Mouse (Mus musculus): Measurements from ENCODE around the gene Snx4. TPM values are rescaled to one million over a fixed set of nuclear protein-coding genes. Genes with fewer than 3 reads are reported as not detected.
A peak's percentile ranks its signal among the peaks of the same experiment; 100 is the strongest.

Gene Snx4
- polyA plus RNA-seq, 2 experiments from 2014 or later, result 109 to 115 TPM

GRCm38 (mm10) chr16:33271824-33272223 lies 20.6 kb downstream of the Snx4 start:
- no peak for ATAC-seq

GRCm38 (mm10) chr16:33283079-33283478 lies 31.8 kb downstream of the Snx4 start:
- no peak for ATAC-seq

- ATAC-seq, result no peak
These were observed 37.3 kb downstream of the Snx4 start for GRCm38 (mm10) chr16:33288536-33288935.

GRCm38 (mm10) chr16:33289981-33290380 lies 38.7 kb downstream of the Snx4 start:
- ATAC-seq, result no peak

GRCm38 (mm10) chr16:33292241-33292640 lies 41.0 kb downstream of the Snx4 start:
- ATAC-seq, result no peak

- no peak for ATAC-seq
These were observed 43.4 kb downstream of the Snx4 start for GRCm38 (mm10) chr16:33294681-33295080.

GRCm38 (mm10) chr16:33295321-33295720 lies 44.1 kb downstream of the Snx4 start:
- ATAC-seq, result no peak

GRCm38 (mm10) chr16:33297493-33297892 lies 46.3 kb downstream of the Snx4 start:
- ATAC-seq, result no peak

GRCm38 (mm10) chr16:33306633-33307070 lies 55.4 kb downstream of the Snx4 start:
- ATAC-seq, result peak; percentile 76

- ATAC-seq, result no peak
These were observed 56.5 kb downstream of the Snx4 start for GRCm38 (mm10) chr16:33307761-33308160.

GRCm38 (mm10) chr16:33309066-33309465 lies 57.8 kb downstream of the Snx4 start:
- ATAC-seq, result no peak

GRCm38 (mm10) chr16:33315611-33316010 lies 64.4 kb downstream of the Snx4 start:
- ATAC-seq, result no peak

GRCm38 (mm10) chr16:33317646-33318045 lies 66.4 kb downstream of the Snx4 start:
- ATAC-seq, result no peak

GRCm38 (mm10) chr16:33318059-33318458 lies 66.8 kb downstream of the Snx4 start:
- ATAC-seq, result no peak

GRCm38 (mm10) chr16:33325704-33326455 lies 74.6 kb downstream of the Snx4 start:
- no peak for ATAC-seq

- no peak for ATAC-seq
These were observed 75.3 kb downstream of the Snx4 start for GRCm38 (mm10) chr16:33326589-33326988.

- ATAC-seq, result no peak
These were observed 75.9 kb downstream of the Snx4 start for GRCm38 (mm10) chr16:33327101-33327500.

- no peak for ATAC-seq
These were observed 81.8 kb downstream of the Snx4 start for GRCm38 (mm10) chr16:33333015-33333414.

GRCm38 (mm10) chr16:33337177-33337576 lies 85.9 kb downstream of the Snx4 start:
- ATAC-seq, result peak; percentile 89

GRCm38 (mm10) chr16:33337681-33338080 lies 86.4 kb downstream of the Snx4 start:
- ATAC-seq, result peak; percentile 49

- no peak for ATAC-seq
These were observed 87.2 kb downstream of the Snx4 start for GRCm38 (mm10) chr16:33338492-33338891.

- ATAC-seq, result no peak
These were observed 88.2 kb downstream of the Snx4 start for GRCm38 (mm10) chr16:33339476-33339875.

- no peak for ATAC-seq
These were observed 91.1 kb downstream of the Snx4 start for GRCm38 (mm10) chr16:33342356-33342755.

- ATAC-seq, result no peak
These were observed 91.9 kb downstream of the Snx4 start for GRCm38 (mm10) chr16:33343106-33343505.

- peak; percentile 86 for ATAC-seq
These were observed 92.4 kb downstream of the Snx4 start for GRCm38 (mm10) chr16:33343601-33344000.

Data from activated CD4-positive, CD25-positive, alpha-beta regulatory T cell, adult 4 months (primary cell).